Mouse (Mus musculus) stomach, postnatal 0 days (tissue): ENCODE measurements around the gene Clcn6. TPM values are rescaled to one million over a fixed set of nuclear protein-coding genes. Genes with fewer than 3 reads are reported as not detected.
A peak's percentile ranks its signal among the peaks of the same experiment; 100 is the strongest.

ENCODE experiments used
- ATAC-seq: fragments of 200-750 bp; cut with Nextera tagmentation; 2 replicates; pipeline ENCODE4 v1.8.0; 2017; ENCODE audit not compliant: low FRiP score, low TSS enrichment
- DNase-seq: peaks from one replicate; pipeline ENCODE4 v3.0.0-alpha.2; 2016; ENCODE audit warnings: low spot score
- H3K27ac ChIP-seq: fragments of 300-500 bp; sonication (generic); replicated peaks from 2 replicates; pipeline ENCODE4 v1.5.1; 2014; ENCODE audit warnings: mild to moderate bottlenecking, control low read depth
- H3K27me3 ChIP-seq: fragments of 300-500 bp; sonication (generic); 2 replicates; pipeline ENCODE4 v1.6.1; 2014; ENCODE audit warnings: low read length; ENCODE audit not compliant: control insufficient read depth, insufficient read depth
- H3K36me3 ChIP-seq: fragments of 300-500 bp; sonication (generic); 2 replicates; pipeline ENCODE4 v1.6.1; 2014; ENCODE audit warnings: low read length, mixed read lengths; ENCODE audit not compliant: control insufficient read depth, insufficient read depth
- H3K4me1 ChIP-seq: fragments of 300-500 bp; sonication (generic); replicated peaks from 2 replicates; pipeline ENCODE4 v1.6.1; 2014; ENCODE audit warnings: antibody characterized with exemption; ENCODE audit not compliant: control insufficient read depth, insufficient read depth
- H3K4me2 ChIP-seq: fragments of 300-500 bp; sonication (generic); replicated peaks from 2 replicates; pipeline ENCODE4 v1.6.1; 2014; ENCODE audit warnings: low read depth, mild to moderate bottlenecking, control low read depth, moderate library complexity
- H3K4me3 ChIP-seq: fragments of 300-500 bp; sonication (generic); 2 replicates; pipeline ENCODE4 v1.5.1; 2014; ENCODE audit warnings: low read depth, low read length, control low read depth
- H3K9ac ChIP-seq: fragments of 300-500 bp; sonication (generic); 2 replicates; pipeline ENCODE4 v1.6.1; 2014; ENCODE audit warnings: mild to moderate bottlenecking, low read length, control low read depth, mixed read lengths
- H3K9me3 ChIP-seq: fragments of 300-500 bp; sonication (generic); 2 replicates; pipeline ENCODE4 v1.6.1; 2016; ENCODE audit warnings: low read length; ENCODE audit not compliant: control insufficient read depth
- CTCF ChIP-seq: IDR thresholded peaks from 2 replicates; pipeline ENCODE4 v1.5.1; 2016; ENCODE audit warnings: antibody characterized with exemption, low read depth, mild to moderate bottlenecking, moderate library complexity
- EP300 ChIP-seq: optimal IDR thresholded peaks from 2 replicates; pipeline ENCODE3; 2016; ENCODE audit warnings: antibody characterized with exemption
- WGBS: fragments of 180-500 bp; shearing (Covaris S2); extraction: QIAGEN DNeasy Blood & Tissue Kit; methylation state at CpG from one replicate; pipeline ENCODE4 v1.1.7; 2014; 5-methylcytosine and 5-hydroxymethylcytosine counted together
- polyA plus RNA-seq: library from polyadenylated mRNA; unstranded; fragments of >200 nt; fragmentation: Nextera tagmentation; extraction: Ambion mirVana; gene quantifications from 2 replicates; pipeline ENCODE4 v1.2.1, GENCODE M21; 2015

Clcn6 gene
- polyA plus RNA-seq, result 1.8 and 2.1 TPM in 2 replicates

DNA sequence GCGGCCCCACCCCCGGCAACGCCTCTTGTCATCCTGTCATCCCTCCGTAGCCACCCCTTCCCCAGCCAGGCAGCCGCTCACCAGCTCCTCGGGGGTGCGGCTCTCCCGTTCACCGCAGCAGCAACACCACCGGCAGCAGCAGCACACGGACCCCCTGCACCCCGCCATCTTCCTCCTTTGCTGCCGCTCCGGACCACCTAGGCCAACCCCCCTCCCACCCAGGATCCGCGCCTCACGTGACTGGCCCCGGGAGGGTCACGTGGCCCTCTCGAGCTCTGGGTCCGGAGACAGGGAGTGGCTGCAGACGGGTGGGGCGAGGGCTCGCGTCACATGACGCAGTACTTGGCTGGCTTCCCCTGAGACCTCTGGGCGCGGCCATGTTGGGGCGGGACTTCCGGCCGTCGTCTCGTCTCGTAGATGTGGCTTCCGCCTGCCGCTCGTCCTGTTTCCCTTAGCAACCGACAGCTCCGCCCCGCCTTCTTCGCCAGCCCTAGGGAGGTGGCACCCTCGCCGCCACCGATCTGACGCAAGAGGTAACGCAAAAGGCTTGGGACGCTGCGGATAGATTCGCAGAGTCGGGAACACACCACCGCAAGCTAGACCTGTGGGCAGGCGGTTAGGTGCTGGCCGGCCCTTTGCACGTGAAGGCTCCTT is at the start of gene Clcn6, which contains the start of gene Mthfr:
TSS of gene Clcn6 (minus strand) at position 222 of the 654 bp plus-strand sequence.
TSS of gene Mthfr (plus strand) at position 478 of the 654 bp plus-strand sequence.
- Histone ChIP-seq H3K4me2 (peak within 1 kb of the TSS; percentile 95), H3K27me3 (no peaks in the 10 kb centered on the region), H3K27ac (peak within 1 kb of the TSS; percentile 85), H3K4me3 (peak within 1 kb of the TSS; percentile 76), H3K4me1 (peaks cover 7% of the 10 kb centered on the region), H3K36me3 (peaks cover 3% of the 10 kb centered on the region; the same call in 1 of the 2 replicates), H3K9me3 (no peaks in the 10 kb centered on the region), H3K9ac (peak within 1 kb of the TSS; percentile 76)
- ATAC-seq (peak; percentile 96), DNase-seq (peak; percentile 99)
- under 1% methylated on average over 52 of the region's 54 CpGs for WGBS
- TF ChIP-seq EP300 (no peak), CTCF (no peak; the same call in 1 of the 2 replicates)

DNA sequence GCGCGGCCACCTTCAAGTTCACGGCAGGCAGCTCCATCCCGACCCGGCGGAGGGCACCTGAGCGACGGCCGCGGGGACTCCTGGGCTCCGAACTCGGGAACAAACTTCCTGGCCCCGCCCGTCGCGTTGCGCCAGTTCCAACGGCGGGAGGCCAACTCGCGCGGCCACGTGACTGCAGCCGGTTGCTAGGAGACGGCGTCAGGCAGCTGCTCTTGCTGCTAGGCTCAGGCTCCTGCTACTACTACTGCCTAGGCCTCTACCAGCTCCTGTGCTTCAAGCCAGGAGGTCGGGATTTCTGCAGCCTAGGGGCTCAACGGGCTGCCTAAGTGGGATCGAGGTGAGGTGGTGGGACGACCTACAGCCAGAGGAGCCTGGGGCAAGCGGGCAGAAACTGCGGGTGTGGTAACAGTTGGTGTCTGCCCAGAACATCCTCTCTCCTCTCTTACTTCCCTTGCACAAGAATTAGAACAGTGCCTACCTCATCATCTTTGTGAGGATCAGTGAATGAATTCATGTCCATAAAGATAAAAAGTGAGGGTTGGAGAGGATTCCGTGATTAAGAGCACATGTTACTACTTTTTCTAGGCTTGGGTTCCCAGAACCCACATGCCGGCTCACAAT is 49.4 kb upstream of the Clcn6 start, which contains the start of gene Agtrap:
TSS of gene Agtrap (minus strand) at position 125 of the 621 bp plus-strand sequence.
- peak; percentile 87 for ATAC-seq
- TF ChIP-seq EP300 (no peak), CTCF (0 out of 2 replicates have a peak, but pooled peaks have one; percentile 2)
- WGBS, result 6% methylated on average over 32 of the region's 34 CpGs
- Histone ChIP-seq H3K27me3 (no peaks in the 10 kb centered on the region), H3K4me3 (peak within 1 kb of the TSS; percentile 75), H3K4me1 (no peaks in the 10 kb centered on the region; the same call in 1 of the 2 replicates), H3K9me3 (no peaks in the 10 kb centered on the region), H3K9ac (peak within 1 kb of the TSS; percentile 83), H3K27ac (peak within 1 kb of the TSS; percentile 83), H3K4me2 (peak within 1 kb of the TSS; percentile 77), H3K36me3 (no peaks in the 10 kb centered on the region)
- peak; percentile 95 for DNase-seq

DNA sequence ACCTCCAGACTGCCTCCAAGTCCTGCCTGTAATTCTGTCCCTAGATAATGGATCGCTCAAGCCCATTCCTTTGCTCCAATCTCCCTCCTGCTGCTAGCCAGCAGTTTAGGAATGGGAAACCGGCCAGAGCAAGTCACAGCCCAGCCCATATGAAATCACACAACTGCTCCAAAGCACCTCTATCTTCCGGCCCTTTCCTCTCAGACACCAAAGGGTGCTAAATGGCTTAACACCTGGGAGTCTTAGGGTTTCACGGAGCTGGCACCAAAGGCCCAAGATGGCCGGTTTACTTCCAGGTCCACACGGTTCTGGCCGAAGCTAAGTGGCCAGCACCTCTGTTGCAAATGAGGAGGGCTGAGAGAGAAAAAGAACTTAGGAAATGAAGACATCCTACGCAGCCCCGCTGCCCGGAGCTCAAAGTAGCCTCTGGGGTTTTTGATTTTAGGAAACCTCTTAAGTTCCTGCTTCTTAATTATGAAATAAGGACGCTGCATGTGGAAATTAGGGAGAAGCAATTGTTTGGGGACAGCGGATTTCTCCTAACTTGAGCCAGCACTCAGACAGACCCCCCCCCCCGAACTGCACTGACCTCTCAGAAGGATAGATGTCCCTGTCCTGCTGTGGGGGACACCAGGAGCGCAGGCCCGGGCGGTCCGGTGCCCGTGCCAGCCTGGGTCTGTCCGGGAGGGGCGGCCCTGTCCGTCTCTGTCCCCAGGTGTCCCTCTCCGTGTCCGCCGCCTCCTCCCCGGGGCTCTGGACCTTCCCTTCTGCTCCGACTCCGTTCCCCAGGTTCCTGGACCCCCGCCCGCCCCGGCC is 48.7 kb upstream of the Clcn6 start:
- Histone ChIP-seq H3K4me3 (peak overlapping the region; percentile 75), H3K9me3 (no peaks in the 10 kb centered on the region), H3K36me3 (no peaks in the 10 kb centered on the region), H3K9ac (peak overlapping the region; percentile 83), H3K27me3 (no peaks in the 10 kb centered on the region), H3K4me2 (peak overlapping the region; percentile 77), H3K4me1 (no peaks in the 10 kb centered on the region; the same call in 1 of the 2 replicates), H3K27ac (peak overlapping the region; percentile 83)
- TF ChIP-seq CTCF (no peak), EP300 (no peak)
- DNase-seq (peak; percentile 34), ATAC-seq (peak; percentile 49)
- whole genome bisulfite sequencing, result 4% methylated on average over 19 of the region's 30 CpGs

DNA sequence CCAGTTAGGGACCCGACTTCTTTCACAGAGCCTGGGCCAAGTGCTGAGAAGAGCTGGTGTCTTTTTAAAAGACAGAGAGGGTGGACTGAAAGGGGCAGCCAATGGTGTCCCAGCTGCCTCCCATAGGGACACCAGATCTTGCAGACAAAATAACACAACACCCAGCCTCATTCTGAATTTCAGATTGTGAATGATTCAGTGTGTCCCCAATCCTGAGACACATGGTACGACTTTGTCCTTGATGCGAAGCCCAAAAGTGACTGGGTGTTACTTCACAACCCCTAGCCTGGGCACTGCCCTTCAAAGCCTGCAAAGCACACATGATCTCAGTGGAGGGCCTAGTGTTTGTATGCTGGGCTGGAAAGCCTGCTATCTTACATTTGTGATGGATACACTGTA is 47.3 kb upstream of the Clcn6 start:
- H3K36me3 ChIP-seq, result peaks cover 6% of the 10 kb centered on the region
- TF ChIP-seq EP300 (no peak), CTCF (no peak)
- no peaks in the 10 kb centered on the region for H3K9me3 ChIP-seq
- H3K27me3 ChIP-seq, result no peaks in the 10 kb centered on the region
- no peak overlapping the region for H3K9ac ChIP-seq
- no peak for ATAC-seq
- H3K4me3 ChIP-seq, result no peak overlapping the region
- no peak overlapping the region for H3K4me2 ChIP-seq
- H3K4me1 ChIP-seq, result no peaks in the 10 kb centered on the region; the same call in 1 of the 2 replicates
- no peak overlapping the region for H3K27ac ChIP-seq
- DNase-seq, result no peak
- WGBS, result 82% methylated on average over 3 of the region's 3 CpGs

DNA sequence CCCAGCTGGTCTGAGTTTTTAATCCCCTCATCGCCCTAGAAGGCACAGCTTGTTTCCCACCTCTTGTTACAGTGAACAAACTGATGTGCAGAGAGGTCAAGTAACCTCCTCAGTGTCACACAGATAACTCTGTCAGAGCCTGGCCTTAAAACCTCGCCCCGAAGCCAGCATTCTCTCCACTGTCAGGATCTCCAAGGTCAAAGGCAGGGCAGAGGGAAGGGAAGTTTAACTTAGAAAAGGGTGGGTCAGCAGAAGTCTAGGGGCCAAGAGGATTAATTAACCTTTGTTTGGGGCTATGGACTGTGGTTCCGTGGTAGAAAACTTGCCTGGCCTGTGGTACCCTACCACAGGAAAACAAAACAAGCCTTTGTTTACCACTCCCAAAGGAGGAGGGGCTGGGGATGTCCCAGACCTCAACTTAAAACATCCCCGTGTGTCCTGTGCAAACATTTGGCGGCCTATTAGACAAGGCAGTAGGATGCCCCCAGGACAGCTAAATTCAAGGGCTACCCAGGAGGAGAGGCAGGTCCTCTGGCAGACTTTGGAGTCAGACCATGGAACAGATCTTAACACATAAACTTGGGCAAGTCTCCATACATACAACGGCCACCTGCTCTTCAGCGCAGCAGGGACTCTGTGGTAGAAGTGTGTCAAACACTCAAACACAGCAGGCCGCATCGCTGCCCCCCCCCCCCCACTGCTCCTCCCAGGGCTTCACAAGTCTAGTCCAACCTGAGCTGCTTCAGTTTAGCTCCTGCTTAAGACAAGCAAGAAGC is 46.7 kb upstream of the Clcn6 start:
- Histone ChIP-seq H3K27me3 (no peaks in the 10 kb centered on the region), H3K27ac (no peak overlapping the region), H3K4me1 (no peaks in the 10 kb centered on the region; the same call in 1 of the 2 replicates), H3K4me2 (no peak overlapping the region), H3K36me3 (peaks cover 6% of the 10 kb centered on the region), H3K4me3 (no peak overlapping the region), H3K9me3 (no peaks in the 10 kb centered on the region), H3K9ac (no peak overlapping the region)
- no peak for ATAC-seq
- WGBS, result 52% methylated on average over 10 of the region's 10 CpGs
- DNase-seq, result no peak
- no peak for TF ChIP-seq EP300
- TF ChIP-seq CTCF, result no peak
